9 mouse cellular contexts compared by ENCODE assay signal in genomic region chr14:25345995-25346394, GRCm38 (mm10).
A peak's percentile ranks its signal among the peaks of the same experiment; 100 is the strongest.
DNase-seq lines count a peak whose midpoint lies in the region; ATAC-seq lines count a peak whose summit lies in the region.
"Had no signal": no experiment of that assay in that cellular context is flagged by ENCODE, and none has a peak within 500 bp of the region (broad histone marks: within the 10 kb centered on the region; RNA-seq: fewer than 3 reads in every experiment).

No protein-coding gene starts in this region.

- no peak overlapping the region for H3K4me2 ChIP-seq in heart, embryonic 13.5 days
- H3K4me2 ChIP-seq: neural tube, embryonic 12.5 days had no signal

- H3K4me3 ChIP-seq in heart, embryonic 13.5 days, result no peak overlapping the region
- H3K4me3 ChIP-seq: neural tube, embryonic 12.5 days had no signal

- H3K27ac ChIP-seq in heart, embryonic 13.5 days (replicated peaks), result peak overlapping the region; percentile 34; the same call in 1 of the 2 replicates
- H3K27ac ChIP-seq: neural tube, embryonic 12.5 days had no signal

- H3K9ac ChIP-seq in heart, embryonic 13.5 days, result no peak overlapping the region
- H3K9ac ChIP-seq: neural tube, embryonic 12.5 days had no signal

- H3K9me3 ChIP-seq in heart, embryonic 13.5 days, result no peaks in the 10 kb centered on the region
- H3K9me3 ChIP-seq: neural tube, embryonic 12.5 days had no signal

- no peaks in the 10 kb centered on the region for H3K36me3 ChIP-seq in heart, embryonic 13.5 days
- H3K36me3 ChIP-seq: neural tube, embryonic 12.5 days had no signal

- peak; percentile 72 for DNase-seq in layer of hippocampus, adult 9-11 months
- DNase-seq in layer of hippocampus, postnatal 25 days (ENCODE audit: extremely low spot score in 1 of 2, low spot score in 1 of 2), result no peak
- DNase-seq in adrenal gland, postnatal 25 days, result peak; percentile 93
- peak; percentile 29 for DNase-seq in skeletal muscle tissue, adult 2 months (ENCODE audit: low read depth, low spot score)
- DNase-seq in left cerebral cortex, postnatal 25 days (ENCODE audit: low spot score in 2 of 2), result no peak
- DNase-seq in gastrocnemius, adult 8-10 months (ENCODE audit: low spot score in 2 of 2), result no peak
- no peak for DNase-seq in layer of hippocampus, adult 9-10 months (ENCODE audit: low spot score)

- ATAC-seq in heart, embryonic 13.5 days (ENCODE audit: extremely low read depth, insufficient number of reproducible peaks, low FRiP score, low TSS enrichment), result peak; percentile 54; the same call in 1 of the 2 replicates

- no peaks in the 10 kb centered on the region for H3K27me3 ChIP-seq in heart, embryonic 13.5 days (replicated peaks)
- H3K27me3 ChIP-seq: neural tube, embryonic 12.5 days had no signal

- intact Hi-C loops in left cerebral cortex, postnatal 25 days (cut with DNase I), result no loop called here

- H3K4me1 ChIP-seq in heart, embryonic 13.5 days, result peaks cover 56% of the 10 kb centered on the region

- 23% methylated on average over 2 of the region's 2 CpGs for WGBS in heart, embryonic 13.5 days

Comparison
In these comparisons a context has a peak if more than half of its experiments do, and no peak if none do; other contexts are left out.
1. DNase-seq: peak in layer of hippocampus, adult 9-11 months (single experiment), adrenal gland, postnatal 25 days (single experiment) and skeletal muscle tissue, adult 2 months (single experiment); none in layer of hippocampus, postnatal 25 days (0 of 2), left cerebral cortex, postnatal 25 days (0 of 2), gastrocnemius, adult 8-10 months (0 of 2) and layer of hippocampus, adult 9-10 months (single experiment).